Mouse (Mus musculus): ENCODE measurements around the gene Tecpr1. TPM values are rescaled to one million over a fixed set of nuclear protein-coding genes. Genes with fewer than 3 reads are reported as not detected.

Tecpr1 gene
- polyA plus RNA-seq, 1 experiment = 16.4 TPM

DNA sequence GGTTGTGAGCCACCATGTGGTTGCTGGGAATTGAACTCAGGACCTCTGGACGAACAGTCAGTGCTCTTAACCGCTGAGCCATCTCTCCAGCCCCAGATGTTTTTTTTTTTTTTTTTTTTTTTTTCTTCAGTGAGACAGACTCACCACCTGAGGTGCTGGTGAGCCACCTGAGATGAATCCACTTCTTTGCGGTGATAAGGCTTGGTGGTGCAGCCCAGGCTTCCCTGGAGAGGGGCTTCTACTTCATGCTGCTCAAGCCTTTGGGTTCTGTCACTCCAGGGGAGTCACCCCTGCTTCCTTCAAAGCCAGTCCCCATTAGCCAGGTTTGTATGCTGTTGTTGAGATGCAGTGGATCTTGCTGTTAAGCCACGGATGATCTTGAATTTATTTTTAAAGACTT, 29.8 kb upstream of the Tecpr1 start:
- Histone ChIP-seq H3K36me3 (ENCODE audit: control insufficient read depth, insufficient read depth, low read length) (no peaks in the 10 kb centered on the region), H3K27me3 (ENCODE audit: control insufficient read depth, insufficient read depth, low read length) (no peaks in the 10 kb centered on the region), H3K27ac (ENCODE audit: control insufficient read depth, insufficient read depth, low read depth, low read length) (no peak overlapping the region), H3K4me3 (ENCODE audit: control insufficient read depth, low read depth, low read length) (no peak overlapping the region), H3K4me1 (ENCODE audit: control insufficient read depth, insufficient read depth, low read length) (peaks cover 24% of the 10 kb centered on the region)
- TF ChIP-seq POLR2A (IDR thresholded peaks at IDR 0.05; ENCODE audit: control insufficient read depth, low read depth, low read length) (no peak), CTCF (IDR thresholded peaks at IDR 0.05; ENCODE audit: control insufficient read depth, insufficient read depth, insufficient replicate concordance, low read depth, low read length) (no peak)

DNA sequence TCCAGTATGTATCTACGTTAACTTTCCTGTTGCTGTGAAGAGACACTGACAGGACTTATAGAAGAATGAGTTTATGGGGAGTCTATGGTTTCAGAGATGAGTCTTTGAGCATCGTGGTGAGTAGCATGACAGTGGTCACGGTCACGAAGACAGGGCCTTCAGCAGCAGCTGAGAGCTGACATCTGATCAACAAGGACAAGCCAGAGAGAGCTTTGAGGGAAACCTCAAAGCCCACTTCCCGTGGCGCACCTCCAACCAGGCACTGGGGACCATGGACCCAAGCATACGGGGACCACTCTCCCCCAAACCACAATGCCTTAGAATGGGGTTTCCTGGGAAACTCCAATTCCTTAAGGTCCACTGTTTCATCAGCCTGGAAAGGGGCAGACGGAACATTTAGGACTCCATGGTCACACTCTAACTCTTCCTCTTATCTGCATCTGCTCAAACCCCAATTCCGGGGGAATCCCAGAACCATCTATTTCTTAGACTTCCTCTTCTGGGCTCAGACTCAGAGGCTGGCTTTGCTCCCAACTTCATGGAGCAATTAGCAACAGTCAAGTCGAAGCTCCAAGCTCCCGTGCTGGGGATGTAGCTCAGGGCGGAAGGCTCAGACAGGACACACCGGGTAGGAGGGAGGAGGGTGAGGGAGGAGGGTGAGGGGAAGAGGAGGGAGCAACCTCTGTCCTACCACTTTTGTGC, 28.6 kb upstream of the Tecpr1 start:
- Histone ChIP-seq H3K27me3 (ENCODE audit: control insufficient read depth, insufficient read depth, low read length) (no peaks in the 10 kb centered on the region), H3K4me3 (ENCODE audit: control insufficient read depth, low read depth, low read length) (no peak overlapping the region), H3K36me3 (ENCODE audit: control insufficient read depth, insufficient read depth, low read length) (no peaks in the 10 kb centered on the region), H3K27ac (ENCODE audit: control insufficient read depth, insufficient read depth, low read depth, low read length) (no peak overlapping the region), H3K4me1 (ENCODE audit: control insufficient read depth, insufficient read depth, low read length) (peaks cover 27% of the 10 kb centered on the region)
- no peak for TF ChIP-seq POLR2A (IDR thresholded peaks at IDR 0.05; ENCODE audit: control insufficient read depth, low read depth, low read length)
- TF ChIP-seq CTCF (IDR thresholded peaks at IDR 0.05; ENCODE audit: control insufficient read depth, insufficient read depth, insufficient replicate concordance, low read depth, low read length) = no peak

DNA sequence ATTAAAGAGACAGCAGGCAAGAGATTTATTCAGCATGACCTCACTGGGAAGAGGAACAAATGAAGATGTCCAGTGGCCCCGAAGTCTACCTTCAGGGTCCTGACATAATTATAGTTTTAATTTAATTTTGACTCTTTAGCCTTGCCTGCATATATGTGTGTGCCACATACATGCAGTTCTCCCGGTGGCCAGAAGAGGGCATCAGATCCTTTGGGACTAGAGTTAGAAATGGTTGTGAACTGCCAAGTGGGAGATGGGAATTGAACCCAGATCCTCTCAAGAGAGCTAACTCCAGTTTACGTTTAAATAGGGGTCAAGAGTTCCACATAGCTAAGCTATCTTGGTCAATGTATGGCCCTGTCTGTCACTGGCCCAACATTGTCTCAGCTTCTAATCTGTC, 26.5 kb upstream of the Tecpr1 start:
- peaks cover 20% of the 10 kb centered on the region for H3K4me1 ChIP-seq (ENCODE audit: control insufficient read depth, insufficient read depth, low read length)
- no peaks in the 10 kb centered on the region for H3K36me3 ChIP-seq (ENCODE audit: control insufficient read depth, insufficient read depth, low read length)
- TF ChIP-seq CTCF (IDR thresholded peaks at IDR 0.05; ENCODE audit: control insufficient read depth, insufficient read depth, insufficient replicate concordance, low read depth, low read length) = peak; percentile 5; the same call in 1 of the 2 replicates
- TF ChIP-seq POLR2A (IDR thresholded peaks at IDR 0.05; ENCODE audit: control insufficient read depth, low read depth, low read length) = no peak
- H3K27ac ChIP-seq (ENCODE audit: control insufficient read depth, insufficient read depth, low read depth, low read length) = no peak overlapping the region
- H3K27me3 ChIP-seq (ENCODE audit: control insufficient read depth, insufficient read depth, low read length) = no peaks in the 10 kb centered on the region
- H3K4me3 ChIP-seq (ENCODE audit: control insufficient read depth, low read depth, low read length) = no peak overlapping the region

DNA sequence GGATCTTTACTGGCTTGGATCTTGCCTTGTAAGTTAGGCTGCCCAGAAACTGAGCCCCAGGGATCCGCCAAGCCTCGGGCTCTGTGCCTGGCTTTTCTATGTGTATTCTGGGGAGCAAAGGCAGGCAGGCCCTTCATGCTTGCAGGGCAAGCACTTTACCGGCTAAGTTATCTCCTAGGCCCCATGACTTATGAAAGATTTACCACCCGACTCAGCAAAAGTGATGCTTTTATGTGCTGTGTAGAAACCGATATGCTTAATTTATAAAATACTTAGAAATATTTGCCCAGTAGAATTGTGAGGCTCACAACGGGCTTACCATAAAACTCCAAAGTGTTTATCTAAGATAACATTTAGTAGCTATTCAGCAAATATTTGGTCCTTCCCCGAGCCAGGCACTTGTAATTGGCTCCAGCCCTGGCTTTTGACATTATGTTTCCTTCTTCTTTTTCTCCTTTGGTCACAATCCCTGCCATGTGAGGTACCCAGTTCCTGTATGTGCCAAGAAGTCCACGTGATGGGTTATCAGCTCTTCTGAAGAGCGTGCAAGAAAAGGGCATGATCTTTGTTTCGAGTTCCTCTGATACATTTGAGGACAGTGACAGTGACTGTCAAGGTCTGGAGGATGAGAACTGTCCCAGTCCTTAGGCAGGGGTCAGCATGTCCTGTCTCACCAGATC, 24.6 kb upstream of the Tecpr1 start:
- no peak for TF ChIP-seq CTCF (IDR thresholded peaks at IDR 0.05; ENCODE audit: control insufficient read depth, insufficient read depth, insufficient replicate concordance, low read depth, low read length)
- no peak for TF ChIP-seq POLR2A (IDR thresholded peaks at IDR 0.05; ENCODE audit: control insufficient read depth, low read depth, low read length)

DNA sequence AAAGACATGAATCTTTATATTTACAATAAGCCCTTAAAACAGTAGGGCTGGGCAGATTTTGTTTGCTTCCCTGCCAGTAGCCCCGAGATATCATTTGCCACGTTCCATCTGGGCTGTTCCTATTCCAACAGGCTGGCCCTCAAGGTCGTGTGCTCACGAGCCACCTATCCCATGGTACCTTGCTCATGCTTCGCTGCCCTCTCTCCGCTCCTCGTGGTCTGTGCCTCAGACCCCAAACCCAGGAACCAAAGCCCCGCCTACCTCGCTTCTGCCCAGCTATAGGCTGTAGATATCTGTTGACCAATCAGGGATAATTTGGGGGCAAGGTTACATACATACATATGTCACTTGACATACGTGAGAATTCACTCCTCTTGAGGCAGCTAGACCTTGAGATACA, 23.9 kb upstream of the Tecpr1 start:
- no peak overlapping the region; the same call in 1 of the 2 replicates for H3K4me3 ChIP-seq (ENCODE audit: control insufficient read depth, low read depth, low read length)

More for the DNA sequence above, 24.6 kb upstream of the Tecpr1 start:
- no peak overlapping the region for H3K4me3 ChIP-seq (ENCODE audit: control insufficient read depth, low read depth, low read length)
- H3K36me3 ChIP-seq (ENCODE audit: control insufficient read depth, insufficient read depth, low read length) = no peaks in the 10 kb centered on the region
- H3K4me1 ChIP-seq (ENCODE audit: control insufficient read depth, insufficient read depth, low read length) = peaks cover 12% of the 10 kb centered on the region
- no peaks in the 10 kb centered on the region for H3K27me3 ChIP-seq (ENCODE audit: control insufficient read depth, insufficient read depth, low read length)
- peak overlapping the region; percentile 88 for H3K27ac ChIP-seq (ENCODE audit: control insufficient read depth, insufficient read depth, low read depth, low read length)

DNA sequence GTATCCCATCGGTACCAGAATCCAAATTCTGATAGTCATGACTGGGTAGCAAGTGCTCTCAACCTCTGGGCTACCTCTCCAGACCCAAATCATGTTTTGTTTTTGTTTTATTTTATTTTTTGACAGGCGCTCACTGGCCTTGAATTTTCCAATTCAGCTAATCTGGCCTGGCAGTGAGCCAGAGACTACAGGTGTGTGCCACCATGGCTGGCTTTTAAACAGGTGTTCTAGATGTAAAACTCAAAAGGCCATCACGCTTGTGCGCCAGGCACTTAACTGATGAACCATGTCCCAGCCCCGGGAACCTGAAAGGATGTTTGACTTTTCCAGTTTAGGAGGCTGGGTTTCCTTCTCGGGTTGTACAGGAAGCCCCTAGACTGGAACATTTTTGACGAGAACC, 23.3 kb upstream of the Tecpr1 start:
- Histone ChIP-seq H3K4me1 (ENCODE audit: control insufficient read depth, insufficient read depth, low read length) (peaks cover 11% of the 10 kb centered on the region), H3K36me3 (ENCODE audit: control insufficient read depth, insufficient read depth, low read length) (no peaks in the 10 kb centered on the region), H3K27me3 (ENCODE audit: control insufficient read depth, insufficient read depth, low read length) (no peaks in the 10 kb centered on the region), H3K4me3 (ENCODE audit: control insufficient read depth, low read depth, low read length) (peak overlapping the region; percentile 52), H3K27ac (ENCODE audit: control insufficient read depth, insufficient read depth, low read depth, low read length) (peak overlapping the region; percentile 36; the same call in 1 of the 2 replicates)
- TF ChIP-seq POLR2A (IDR thresholded peaks at IDR 0.05; ENCODE audit: control insufficient read depth, low read depth, low read length) = no peak
- TF ChIP-seq CTCF (IDR thresholded peaks at IDR 0.05; ENCODE audit: control insufficient read depth, insufficient read depth, insufficient replicate concordance, low read depth, low read length) = no peak

More for the DNA sequence above, 23.9 kb upstream of the Tecpr1 start:
- Histone ChIP-seq H3K36me3 (ENCODE audit: control insufficient read depth, insufficient read depth, low read length) (no peaks in the 10 kb centered on the region), H3K27ac (ENCODE audit: control insufficient read depth, insufficient read depth, low read depth, low read length) (peak overlapping the region; percentile 88), H3K4me1 (ENCODE audit: control insufficient read depth, insufficient read depth, low read length) (peaks cover 12% of the 10 kb centered on the region), H3K27me3 (ENCODE audit: control insufficient read depth, insufficient read depth, low read length) (no peaks in the 10 kb centered on the region)
- TF ChIP-seq CTCF (IDR thresholded peaks at IDR 0.05; ENCODE audit: control insufficient read depth, insufficient read depth, insufficient replicate concordance, low read depth, low read length) = no peak
- TF ChIP-seq POLR2A (IDR thresholded peaks at IDR 0.05; ENCODE audit: control insufficient read depth, low read depth, low read length) = no peak

DNA sequence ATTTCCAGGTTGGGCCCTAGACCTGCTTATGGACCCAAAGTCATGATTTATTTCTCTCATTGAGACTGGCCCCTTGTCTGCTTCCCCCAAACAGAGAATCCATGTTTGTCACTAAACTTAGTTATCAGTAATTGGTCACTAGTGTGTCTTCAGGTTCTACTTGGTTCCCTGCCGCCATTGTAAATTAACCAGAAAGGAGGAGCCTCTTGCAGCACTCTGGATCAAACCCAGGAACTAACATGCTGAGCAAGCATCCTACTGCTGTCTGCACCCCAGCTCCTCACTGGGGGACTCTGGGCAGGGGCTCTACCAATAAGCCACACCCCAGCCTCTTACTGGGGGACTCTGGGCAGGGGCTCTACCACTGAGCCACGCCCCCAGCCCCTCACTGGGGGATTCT, 22.2 kb upstream of the Tecpr1 start:
- Histone ChIP-seq H3K27me3 (ENCODE audit: control insufficient read depth, insufficient read depth, low read length) (no peaks in the 10 kb centered on the region), H3K36me3 (ENCODE audit: control insufficient read depth, insufficient read depth, low read length) (no peaks in the 10 kb centered on the region), H3K27ac (ENCODE audit: control insufficient read depth, insufficient read depth, low read depth, low read length) (no peak overlapping the region), H3K4me1 (ENCODE audit: control insufficient read depth, insufficient read depth, low read length) (peaks cover 9% of the 10 kb centered on the region), H3K4me3 (ENCODE audit: control insufficient read depth, low read depth, low read length) (peak overlapping the region; percentile 69)
- TF ChIP-seq POLR2A (IDR thresholded peaks at IDR 0.05; ENCODE audit: control insufficient read depth, low read depth, low read length) (no peak), CTCF (IDR thresholded peaks at IDR 0.05; ENCODE audit: control insufficient read depth, insufficient read depth, insufficient replicate concordance, low read depth, low read length) (no peak)
